Mouse (Mus musculus) small intestine, adult 2 months (tissue): Measurements from ENCODE around the gene Nav1.

Experiments
- CTCF ChIP-seq: fragments of 200-500 bp; IDR thresholded peaks from 2 replicates; pipeline ENCODE4 v1.5.1; 2012; ENCODE audit warnings: low read depth, mild to moderate bottlenecking, control low read depth, inconsistent platforms, low read length, moderate library complexity, mixed read lengths; ENCODE audit not compliant: insufficient replicate concordance, insufficient read length; ENCODE audit errors: extremely low read depth
- POLR2A ChIP-seq: fragments of 200-500 bp; IDR thresholded peaks from 2 replicates; pipeline ENCODE4 v1.6.1; 2012; ENCODE audit warnings: low read depth, mild to moderate bottlenecking, control low read depth, inconsistent platforms, low read length, moderate library complexity

- TF ChIP-seq CTCF = no peak
- no peak for TF ChIP-seq POLR2A
Observed at GRCm38 (mm10) chr1:135563781-135564414, 43.2 kb downstream of the Nav1 start.
